Mouse (Mus musculus) ES-E14 (cell line): ENCODE measurements at regions not wholly inside any gene's neighbourhood (a gene's known extent, or its start where the extent isn't known, plus 50 kb on each side); places are given as distances from the start of the nearest gene placed in this dataset.

Source experiments
- MAFK ChIP-seq: IDR thresholded peaks from 2 replicates; pipeline ENCODE4 v1.6.1; 2014; ENCODE audit warnings: mild to moderate bottlenecking, low read depth, low read length, inconsistent platforms; ENCODE audit not compliant: insufficient read depth
- ZC3H11A ChIP-seq: IDR thresholded peaks from 2 replicates; pipeline ENCODE4 v1.6.1; 2012; ENCODE audit warnings: low read depth, mild to moderate bottlenecking, inconsistent platforms, low read length, borderline replicate concordance

GRCm38 (mm10) chr13:83041506-83041905 is 462.3 kb upstream of the Mef2c start:
- TF ChIP-seq ZC3H11A (no peak), MAFK (no peak)
